Mouse (Mus musculus): ENCODE measurements around the gene Hist1h2ad. TPM values are rescaled to one million over a fixed set of nuclear protein-coding genes. Genes with fewer than 3 reads are reported as not detected.
"Not testable (repeated sequence)": the region's sequence is repeated elsewhere in the genome, so short reads cannot be mapped to it uniquely, and the experiment has no call there.

Gene Hist1h2ad
- polyA plus RNA-seq, 1 experiment from 2014 or later = 1.2 TPM

- Histone ChIP-seq H3K9me3 (replicated peaks; ENCODE audit: control insufficient read depth, low read length) (no peaks in the 10 kb centered on the region), H3K36me3 (ENCODE audit: control insufficient read depth, insufficient read depth) (no peaks in the 10 kb centered on the region), H3K9ac (ENCODE audit: low read length) (no peak overlapping the region), H3K4me1 (ENCODE audit: control insufficient read depth, insufficient read depth, low read length) (peaks cover 8% of the 10 kb centered on the region; the same call in 1 of the 2 replicates), H3K27me3 (ENCODE audit: control insufficient read depth, insufficient read depth, low read length) (no peaks in the 10 kb centered on the region), H3K27ac (ENCODE audit: low read length) (no peak overlapping the region), H3K4me2 (ENCODE audit: low read depth, low read length) (no peak overlapping the region), H3K4me3 (ENCODE audit: low read length) (no peak overlapping the region)
- ATAC-seq (replicated peaks; ENCODE audit: extremely low read depth, insufficient read depth, low FRiP score) = no peak
- WGBS = 86% methylated on average over 7 of the region's 7 CpGs
Observed at GRCm38 (mm10) chr13:23591206-23591605, 17.0 kb downstream of the Hist1h2ad start.

GRCm38 (mm10) chr13:23591886-23592285, 17.7 kb downstream of the Hist1h2ad start:
- not testable (repeated sequence) for H3K9me3 ChIP-seq (replicated peaks; ENCODE audit: control insufficient read depth, low read length); H3K27ac ChIP-seq (ENCODE audit: low read length); H3K4me2 ChIP-seq (ENCODE audit: low read depth, low read length); H3K36me3 ChIP-seq (ENCODE audit: control insufficient read depth, insufficient read depth); H3K9ac ChIP-seq (ENCODE audit: low read length); H3K4me1 ChIP-seq (ENCODE audit: control insufficient read depth, insufficient read depth, low read length); H3K27me3 ChIP-seq (ENCODE audit: control insufficient read depth, insufficient read depth, low read length); H3K4me3 ChIP-seq (ENCODE audit: low read length); ATAC-seq (replicated peaks; ENCODE audit: extremely low read depth, insufficient read depth, low FRiP score)
- 68% methylated on average over 7 of the region's 7 CpGs for WGBS

- no peak overlapping the region for H3K4me3 ChIP-seq (ENCODE audit: low read length)
- no peaks in the 10 kb centered on the region for H3K27me3 ChIP-seq (ENCODE audit: control insufficient read depth, insufficient read depth, low read length)
- H3K4me2 ChIP-seq (ENCODE audit: low read depth, low read length) = no peak overlapping the region
- H3K27ac ChIP-seq (ENCODE audit: low read length) = peak overlapping the region; percentile 32; the same call in 1 of the 2 replicates
- 0 out of 2 replicates have a peak, but pooled peaks cover 2% of the 10 kb centered on the region for H3K4me1 ChIP-seq (ENCODE audit: control insufficient read depth, insufficient read depth, low read length)
- H3K9ac ChIP-seq (ENCODE audit: low read length) = no peak overlapping the region
- no peaks in the 10 kb centered on the region for H3K36me3 ChIP-seq (ENCODE audit: control insufficient read depth, insufficient read depth)
- no peak for ATAC-seq (replicated peaks; ENCODE audit: extremely low read depth, insufficient read depth, low FRiP score)
- H3K9me3 ChIP-seq (replicated peaks; ENCODE audit: control insufficient read depth, low read length) = no peaks in the 10 kb centered on the region
- WGBS = 77% methylated on average over 7 of the region's 7 CpGs
Observed at GRCm38 (mm10) chr13:23592614-23593013, 18.4 kb downstream of the Hist1h2ad start.

DNA sequence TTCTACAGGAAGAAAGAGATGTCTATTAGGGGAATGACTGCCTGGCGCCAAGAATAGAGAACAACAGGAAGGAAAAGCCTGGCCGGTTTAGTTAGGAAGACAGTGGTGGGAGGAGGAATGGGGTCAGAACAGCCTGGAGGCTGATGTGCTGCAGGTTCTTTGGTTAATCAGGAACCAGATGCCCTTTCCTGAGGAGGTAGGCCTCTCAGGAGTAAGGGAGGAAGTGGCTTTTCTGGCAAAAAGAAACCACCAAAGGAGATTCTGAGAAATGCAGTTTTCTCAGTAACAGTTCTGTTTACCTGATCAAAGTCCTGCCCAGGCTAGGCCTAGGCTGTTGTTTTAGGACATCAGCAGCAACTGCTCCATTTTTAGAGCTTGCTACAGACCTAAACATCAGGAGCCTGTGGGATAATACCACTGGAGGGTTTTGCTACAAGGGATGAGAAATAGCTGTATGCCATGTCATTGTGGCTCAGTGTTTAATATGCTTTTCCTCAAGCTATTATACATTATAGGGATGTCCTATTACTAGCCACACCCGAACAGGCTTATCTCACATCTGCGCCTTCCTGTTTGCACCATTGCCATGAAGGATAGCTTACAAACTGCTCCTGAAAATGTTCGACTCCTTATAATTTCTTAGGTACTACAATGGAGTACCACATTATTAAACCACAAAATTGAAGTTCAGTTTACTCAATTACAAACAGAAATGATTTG, 19.0 kb downstream of the Hist1h2ad start:
- no peaks in the 10 kb centered on the region for H3K27me3 ChIP-seq (ENCODE audit: control insufficient read depth, insufficient read depth, low read length)
- ATAC-seq (replicated peaks; ENCODE audit: extremely low read depth, insufficient read depth, low FRiP score) = no peak
- no peak overlapping the region for H3K9ac ChIP-seq (ENCODE audit: low read length)
- no peak overlapping the region for H3K4me2 ChIP-seq (ENCODE audit: low read depth, low read length)
- no peaks in the 10 kb centered on the region for H3K9me3 ChIP-seq (replicated peaks; ENCODE audit: control insufficient read depth, low read length)
- peak overlapping the region; percentile 80 for H3K27ac ChIP-seq (ENCODE audit: low read length)
- WGBS = 65% methylated on average over 5 of the region's 5 CpGs
- H3K4me3 ChIP-seq (ENCODE audit: low read length) = no peak overlapping the region
- 0 out of 2 replicates have a peak, but pooled peaks cover 2% of the 10 kb centered on the region for H3K4me1 ChIP-seq (ENCODE audit: control insufficient read depth, insufficient read depth, low read length)
- no peaks in the 10 kb centered on the region for H3K36me3 ChIP-seq (ENCODE audit: control insufficient read depth, insufficient read depth)

DNA sequence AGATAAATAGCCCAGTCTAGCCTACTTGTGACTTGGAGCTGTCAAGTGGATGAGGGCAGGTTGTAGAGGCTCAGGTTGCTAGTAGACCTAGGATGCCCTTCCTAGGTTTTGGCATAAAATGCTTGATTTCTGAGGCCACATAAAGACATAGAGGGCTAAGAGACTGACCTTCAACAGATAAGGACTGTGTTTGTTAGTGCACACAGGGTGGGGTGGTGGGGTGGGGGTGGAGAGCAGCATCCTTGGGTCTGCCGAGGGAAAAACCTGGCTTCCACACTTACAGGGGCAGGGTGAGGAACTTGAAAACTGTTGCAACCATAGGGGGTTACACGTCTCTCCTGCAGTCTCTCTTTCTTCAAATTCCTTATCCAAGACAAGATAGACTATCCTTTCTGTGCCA, 21.0 kb downstream of the Hist1h2ad start:
- no peak overlapping the region for H3K27ac ChIP-seq (ENCODE audit: low read length)
- WGBS = 67% methylated on average over 2 of the region's 2 CpGs
- H3K4me2 ChIP-seq (ENCODE audit: low read depth, low read length) = no peak overlapping the region
- no peak overlapping the region for H3K9ac ChIP-seq (ENCODE audit: low read length)
- no peaks in the 10 kb centered on the region for H3K36me3 ChIP-seq (ENCODE audit: control insufficient read depth, insufficient read depth)
- no peak for ATAC-seq (replicated peaks; ENCODE audit: extremely low read depth, insufficient read depth, low FRiP score)
- H3K9me3 ChIP-seq (replicated peaks; ENCODE audit: control insufficient read depth, low read length) = no peaks in the 10 kb centered on the region
- H3K4me3 ChIP-seq (ENCODE audit: low read length) = no peak overlapping the region
- H3K27me3 ChIP-seq (ENCODE audit: control insufficient read depth, insufficient read depth, low read length) = no peaks in the 10 kb centered on the region
- H3K4me1 ChIP-seq (ENCODE audit: control insufficient read depth, insufficient read depth, low read length) = 0 out of 2 replicates have a peak, but pooled peaks cover 2% of the 10 kb centered on the region

DNA sequence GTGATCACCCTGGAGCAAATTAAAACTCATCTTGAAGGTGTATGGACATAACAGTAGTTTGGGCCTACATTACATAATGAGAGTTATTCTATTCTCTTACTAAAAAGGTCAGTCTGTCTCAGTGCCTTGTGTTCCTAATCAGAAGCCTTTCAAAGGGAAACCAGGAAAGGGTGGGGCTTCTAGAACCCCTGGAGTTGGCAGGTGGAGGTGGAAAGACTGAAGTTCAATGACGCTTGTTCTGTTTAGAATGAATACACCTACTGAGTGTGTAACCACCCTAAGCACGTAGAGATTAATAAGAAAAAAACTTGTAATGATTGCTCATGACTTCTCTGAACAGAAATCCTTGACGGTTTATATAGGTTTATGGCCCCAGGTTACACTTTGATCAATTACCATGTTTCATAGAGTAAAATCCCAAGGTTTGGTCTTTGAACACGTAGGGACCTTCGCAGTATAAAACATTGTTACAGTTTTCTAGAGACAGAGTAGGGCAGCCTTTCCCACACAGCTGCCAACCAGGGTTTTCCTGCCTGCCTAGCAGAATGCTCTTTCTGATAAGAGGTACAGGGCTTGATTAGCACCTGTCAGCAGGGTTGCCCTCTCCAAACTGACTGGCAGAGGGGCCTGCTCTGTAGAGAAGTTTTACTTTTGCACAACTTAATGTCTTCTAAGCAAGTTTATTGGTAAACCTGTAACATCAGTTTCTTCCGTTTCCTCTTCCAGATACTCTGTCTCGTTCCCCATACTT, 21.6 kb downstream of the Hist1h2ad start:
- H3K4me1 ChIP-seq (ENCODE audit: control insufficient read depth, insufficient read depth, low read length) = 0 out of 2 replicates have a peak, but pooled peaks cover 2% of the 10 kb centered on the region

GRCm38 (mm10) chr13:23597957-23598356, 23.8 kb downstream of the Hist1h2ad start:
- H3K9ac ChIP-seq (ENCODE audit: low read length) = no peak overlapping the region
- 6% methylated on average over 9 of the region's 9 CpGs for WGBS
- no peak overlapping the region for H3K27ac ChIP-seq (ENCODE audit: low read length)
- no peak overlapping the region for H3K4me3 ChIP-seq (ENCODE audit: low read length)
- no peaks in the 10 kb centered on the region for H3K9me3 ChIP-seq (replicated peaks; ENCODE audit: control insufficient read depth, low read length)
- no peak overlapping the region for H3K4me2 ChIP-seq (ENCODE audit: low read depth, low read length)
- no peak for ATAC-seq (replicated peaks; ENCODE audit: extremely low read depth, insufficient read depth, low FRiP score)
- 0 out of 2 replicates have a peak, but pooled peaks cover under 1% of the 10 kb centered on the region for H3K4me1 ChIP-seq (ENCODE audit: control insufficient read depth, insufficient read depth, low read length)
- H3K27me3 ChIP-seq (ENCODE audit: control insufficient read depth, insufficient read depth, low read length) = no peaks in the 10 kb centered on the region
- no peaks in the 10 kb centered on the region for H3K36me3 ChIP-seq (ENCODE audit: control insufficient read depth, insufficient read depth)

More for the DNA sequence above, 21.6 kb downstream of the Hist1h2ad start:
- Histone ChIP-seq H3K4me3 (ENCODE audit: low read length) (no peak overlapping the region), H3K27me3 (ENCODE audit: control insufficient read depth, insufficient read depth, low read length) (no peaks in the 10 kb centered on the region), H3K27ac (ENCODE audit: low read length) (no peak overlapping the region), H3K4me2 (ENCODE audit: low read depth, low read length) (no peak overlapping the region), H3K9ac (ENCODE audit: low read length) (no peak overlapping the region), H3K36me3 (ENCODE audit: control insufficient read depth, insufficient read depth) (no peaks in the 10 kb centered on the region), H3K9me3 (replicated peaks; ENCODE audit: control insufficient read depth, low read length) (no peaks in the 10 kb centered on the region)
- ATAC-seq (replicated peaks; ENCODE audit: extremely low read depth, insufficient read depth, low FRiP score) = no peak; the same call in 1 of the 2 replicates
- WGBS = 76% methylated on average over 7 of the region's 7 CpGs

- ATAC-seq (replicated peaks; ENCODE audit: extremely low read depth, insufficient read depth, low FRiP score) = no peak
- H3K4me3 ChIP-seq (ENCODE audit: low read length) = no peak overlapping the region
- H3K27me3 ChIP-seq (ENCODE audit: control insufficient read depth, insufficient read depth, low read length) = no peaks in the 10 kb centered on the region
- 49% methylated on average over 7 of the region's 7 CpGs for WGBS
- H3K4me1 ChIP-seq (ENCODE audit: control insufficient read depth, insufficient read depth, low read length) = no peaks in the 10 kb centered on the region
- no peak overlapping the region for H3K9ac ChIP-seq (ENCODE audit: low read length)
- H3K4me2 ChIP-seq (ENCODE audit: low read depth, low read length) = no peak overlapping the region
- H3K9me3 ChIP-seq (replicated peaks; ENCODE audit: control insufficient read depth, low read length) = no peaks in the 10 kb centered on the region
- H3K27ac ChIP-seq (ENCODE audit: low read length) = no peak overlapping the region
- no peaks in the 10 kb centered on the region for H3K36me3 ChIP-seq (ENCODE audit: control insufficient read depth, insufficient read depth)
Observed at GRCm38 (mm10) chr13:23603182-23603699, 29.1 kb downstream of the Hist1h2ad start.

DNA sequence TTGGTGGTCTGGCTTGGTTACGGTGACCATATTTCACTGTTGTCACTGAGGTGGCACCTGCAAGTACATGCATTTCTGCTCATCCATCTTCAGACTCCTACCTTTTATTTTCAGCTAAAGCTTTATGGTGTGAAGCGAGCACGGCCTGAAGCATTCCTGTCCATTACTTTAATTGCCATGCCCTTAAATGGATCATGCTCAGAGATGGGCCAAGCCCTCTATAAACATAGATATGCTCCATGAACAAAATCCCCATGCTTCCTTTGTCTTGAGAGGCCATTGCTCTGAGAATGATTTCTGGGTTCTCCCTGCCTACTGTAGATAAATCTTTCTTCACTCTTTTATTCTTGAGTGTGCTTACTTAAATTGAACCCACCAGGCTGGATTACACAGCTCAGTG, 30.3 kb downstream of the Hist1h2ad start:
- H3K4me2 ChIP-seq (ENCODE audit: low read depth, low read length) = no peak overlapping the region
- H3K4me1 ChIP-seq (ENCODE audit: control insufficient read depth, insufficient read depth, low read length) = no peaks in the 10 kb centered on the region
- H3K27ac ChIP-seq (ENCODE audit: low read length) = no peak overlapping the region
- no peak overlapping the region for H3K4me3 ChIP-seq (ENCODE audit: low read length)
- H3K9ac ChIP-seq (ENCODE audit: low read length) = no peak overlapping the region
- ATAC-seq (replicated peaks; ENCODE audit: extremely low read depth, insufficient read depth, low FRiP score) = no peak
- H3K27me3 ChIP-seq (ENCODE audit: control insufficient read depth, insufficient read depth, low read length) = no peaks in the 10 kb centered on the region
- WGBS = 90% methylated on average over 3 of the region's 3 CpGs
- no peaks in the 10 kb centered on the region for H3K36me3 ChIP-seq (ENCODE audit: control insufficient read depth, insufficient read depth)
- H3K9me3 ChIP-seq (replicated peaks; ENCODE audit: control insufficient read depth, low read length) = no peaks in the 10 kb centered on the region
